Mouse (Mus musculus) kidney, postnatal 0 days (tissue): ENCODE results near the gene Nfatc4. TPM values are rescaled to one million over a fixed set of nuclear protein-coding genes. Genes with fewer than 3 reads are reported as not detected.

ENCODE experiments used
- ATAC-seq: fragments of 200-750 bp; cut with Nextera tagmentation; replicated peaks from 2 replicates; pipeline ENCODE4 v1.8.0; 2017; ENCODE audit warnings: low read depth, moderate number of reproducible peaks, moderate TSS enrichment, moderate library complexity; ENCODE audit not compliant: low FRiP score
- DNase-seq: peaks from one replicate; pipeline ENCODE4 v3.0.0-alpha.2; 2016; ENCODE audit warnings: low spot score
- H3K27ac ChIP-seq: fragments of 300-500 bp; sonication (generic); 2 replicates; pipeline ENCODE4 v1.5.1; 2014; ENCODE audit warnings: mild to moderate bottlenecking
- H3K27me3 ChIP-seq: fragments of 300-500 bp; sonication (generic); 2 replicates; pipeline ENCODE4 v1.6.1; 2014; ENCODE audit warnings: low read length, mixed read lengths; ENCODE audit not compliant: insufficient read depth
- H3K36me3 ChIP-seq: fragments of 300-500 bp; sonication (generic); 2 replicates; pipeline ENCODE4 v1.6.1; 2014; ENCODE audit warnings: low read length, mixed read lengths; ENCODE audit not compliant: insufficient read depth
- H3K4me1 ChIP-seq: fragments of 300-500 bp; sonication (generic); replicated peaks from 2 replicates; pipeline ENCODE4 v1.6.1; 2014; ENCODE audit warnings: antibody characterized with exemption, low read length, mixed read lengths; ENCODE audit not compliant: insufficient read depth
- H3K4me2 ChIP-seq: fragments of 300-500 bp; sonication (generic); 2 replicates; pipeline ENCODE4 v1.6.1; 2014; ENCODE audit warnings: mild to moderate bottlenecking, low read length, moderate library complexity, mixed read lengths
- H3K4me3 ChIP-seq: fragments of 300-500 bp; sonication (generic); replicated peaks from 2 replicates; pipeline ENCODE4 v1.5.1; 2014; ENCODE audit warnings: low read depth, low read length
- H3K9ac ChIP-seq: fragments of 300-500 bp; sonication (generic); 2 replicates; pipeline ENCODE4 v1.6.1; 2014; ENCODE audit warnings: low read depth, low read length
- H3K9me3 ChIP-seq: fragments of 300-500 bp; sonication (generic); replicated peaks from 2 replicates; pipeline ENCODE4 v1.6.1; 2016; ENCODE audit warnings: low read length, inconsistent platforms, mixed read lengths
- CTCF ChIP-seq: IDR thresholded peaks from 2 replicates; pipeline ENCODE4 v1.5.1; 2016; ENCODE audit warnings: antibody characterized with exemption, low read depth, mild to moderate bottlenecking, moderate library complexity
- WGBS: fragments of 180-500 bp; shearing (Covaris S2); extraction: QIAGEN DNeasy Blood & Tissue Kit; methylation state at CpG from one replicate; pipeline ENCODE4 v1.1.7; 2014; 5-methylcytosine and 5-hydroxymethylcytosine counted together
- polyA plus RNA-seq: library from polyadenylated mRNA; unstranded; fragments of >200 nt; fragmentation: Nextera tagmentation; extraction: Ambion mirVana; gene quantifications from 2 replicates; pipeline ENCODE4 v1.2.1, GENCODE M21; 2015

Gene Nfatc4
- polyA plus RNA-seq, 1 experiment from 2014 or later = 16.8 TPM

- peak; percentile 34 for ATAC-seq
- TF ChIP-seq CTCF = no peak
- H3K27me3 ChIP-seq = no peaks in the 10 kb centered on the region
- peaks cover 2% of the 10 kb centered on the region; the same call in 1 of the 2 replicates for H3K36me3 ChIP-seq
- peaks cover 22% of the 10 kb centered on the region for H3K4me1 ChIP-seq
- H3K4me2 ChIP-seq = no peak overlapping the region
- no peak overlapping the region for H3K27ac ChIP-seq
- H3K4me3 ChIP-seq = no peak overlapping the region
- no peak for DNase-seq
- H3K9me3 ChIP-seq = no peaks in the 10 kb centered on the region
- 63% methylated on average over 6 of the region's 6 CpGs for WGBS
- H3K9ac ChIP-seq = no peak overlapping the region
These were observed 59.3 kb downstream of the Nfatc4 start for GRCm38 (mm10) chr14:55882171-55882641.

- Histone ChIP-seq H3K9ac (no peak overlapping the region), H3K4me2 (no peak overlapping the region), H3K36me3 (peaks cover 12% of the 10 kb centered on the region), H3K27me3 (no peaks in the 10 kb centered on the region), H3K4me1 (peaks cover 22% of the 10 kb centered on the region), H3K9me3 (no peaks in the 10 kb centered on the region), H3K4me3 (no peak overlapping the region), H3K27ac (no peak overlapping the region)
- DNase-seq (no peak), ATAC-seq (no peak)
- WGBS = 93% methylated on average over 13 of the region's 13 CpGs
- no peak for TF ChIP-seq CTCF
These were observed 60.3 kb downstream of the Nfatc4 start for GRCm38 (mm10) chr14:55883149-55883661.

Other genes with a start within 250 kb of the Nfatc4 start
- 13.0 and 13.3 TPM in 2 replicates for gene Fitm1, start 247.5 kb upstream of the Nfatc4 start, polyA plus RNA-seq
- 179 and 181 TPM in 2 replicates for gene Psme1, start 245.0 kb upstream of the Nfatc4 start, polyA plus RNA-seq
- 14.3 and 16.6 TPM in 2 replicates for gene Emc9, start 237.8 kb upstream of the Nfatc4 start, polyA plus RNA-seq
- gene Psme2, start 232.0 kb upstream of the Nfatc4 start, polyA plus RNA-seq = 281 and 286 TPM in 2 replicates
- gene Rnf31, start 231.4 kb upstream of the Nfatc4 start, polyA plus RNA-seq = 17.9 TPM in 2 replicates
- 24.2 and 27.4 TPM in 2 replicates for gene Irf9, start 219.6 kb upstream of the Nfatc4 start, polyA plus RNA-seq
- 12.7 and 14.9 TPM in 2 replicates for gene Rec8, start 205.1 kb upstream of the Nfatc4 start, polyA plus RNA-seq
- gene Ipo4, start 187.2 kb upstream of the Nfatc4 start, polyA plus RNA-seq = 58.5 and 68.7 TPM in 2 replicates
- gene Gm49378, start 185.2 kb upstream of the Nfatc4 start, polyA plus RNA-seq = 1.8 and 3.0 TPM in 2 replicates
- gene Tm9sf1, start 179.3 kb upstream of the Nfatc4 start, polyA plus RNA-seq = 108 and 118 TPM in 2 replicates
- gene Tssk4, start 173.0 kb upstream of the Nfatc4 start, polyA plus RNA-seq = 0.47 and 1.1 TPM in 2 replicates
- gene Mdp1, start 162.6 kb upstream of the Nfatc4 start, polyA plus RNA-seq = 48.8 and 56.0 TPM in 2 replicates
- gene Gmpr2, start 151.2 kb upstream of the Nfatc4 start, polyA plus RNA-seq = 48.2 and 49.7 TPM in 2 replicates
- 508 and 548 TPM in 2 replicates for gene Nedd8, start 151.0 kb upstream of the Nfatc4 start, polyA plus RNA-seq
- gene Tinf2, start 141.3 kb upstream of the Nfatc4 start, polyA plus RNA-seq = 24.6 and 29.0 TPM in 2 replicates
- 5.9 and 7.6 TPM in 2 replicates for gene Tgm1, start 109.2 kb upstream of the Nfatc4 start, polyA plus RNA-seq
- 39.9 and 43.2 TPM in 2 replicates for gene Rabggta, start 100.9 kb upstream of the Nfatc4 start, polyA plus RNA-seq
- 122 and 127 TPM in 2 replicates for gene Dhrs1, start 77.5 kb upstream of the Nfatc4 start, polyA plus RNA-seq
- 26.2 and 26.5 TPM in 2 replicates for gene Nop9, start 77.5 kb upstream of the Nfatc4 start, polyA plus RNA-seq
- 50.0 and 51.0 TPM in 2 replicates for gene Cideb, start 64.7 kb upstream of the Nfatc4 start, polyA plus RNA-seq
- gene Ltb4r2, start 61.7 kb upstream of the Nfatc4 start, polyA plus RNA-seq = 0.68 and 0.75 TPM in 2 replicates
- gene Ltb4r1, start 57.2 kb upstream of the Nfatc4 start, polyA plus RNA-seq = 0.47 and 0.71 TPM in 2 replicates
- 10.0 and 10.6 TPM in 2 replicates for gene Adcy4, start 39.0 kb upstream of the Nfatc4 start, polyA plus RNA-seq
- 20.4 and 24.7 TPM in 2 replicates for gene Ripk3, start 34.3 kb upstream of the Nfatc4 start, polyA plus RNA-seq
- 8.4 and 8.9 TPM in 2 replicates for gene Nynrin, start 30.9 kb downstream of the Nfatc4 start, polyA plus RNA-seq
- 0.20 and 0.28 TPM in 2 replicates for gene Cbln3, start 61.2 kb downstream of the Nfatc4 start, polyA plus RNA-seq
- 8.1 and 9.8 TPM in 2 replicates for gene Khnyn, start 61.8 kb downstream of the Nfatc4 start, polyA plus RNA-seq
- 85.3 and 86.0 TPM in 2 replicates for gene Sdr39u1, start 77.1 kb downstream of the Nfatc4 start, polyA plus RNA-seq
- 1.8 and 5.8 TPM in 2 replicates for gene Cma1, start 121.5 kb downstream of the Nfatc4 start, polyA plus RNA-seq
- not detected in 2 replicates for gene Cma2, start 127.8 kb downstream of the Nfatc4 start, polyA plus RNA-seq
- gene Mcpt1, start 194.8 kb downstream of the Nfatc4 start, polyA plus RNA-seq = not detected in 2 replicates
- not detected in 2 replicates for gene Mcpt9, start 207.4 kb downstream of the Nfatc4 start, polyA plus RNA-seq
- gene Mcpt2, start 218.9 kb downstream of the Nfatc4 start, polyA plus RNA-seq = not detected in 2 replicates
- 0.24 TPM in 1 of 2 replicates, not detected in the other for gene Mcpt4, start 239.2 kb downstream of the Nfatc4 start, polyA plus RNA-seq